Comparison of ENCODE assay signal across 9 mouse cellular contexts in genomic region chr2:164103501-164103900, GRCm38 (mm10). TPM values are rescaled to one million over a fixed set of nuclear protein-coding genes. Genes with fewer than 3 reads are reported as not detected.
DNase-seq lines count a peak whose midpoint lies in the region; ATAC-seq and TF ChIP-seq lines count a peak whose summit lies in the region.
"Had no signal": no experiment of that assay in that cellular context is flagged by ENCODE, and none has a peak within 500 bp of the region (broad histone marks: within the 10 kb centered on the region; RNA-seq: fewer than 3 reads in every experiment).

No protein-coding gene starts in this region.

- no peaks in the 10 kb centered on the region for H3K4me1 ChIP-seq in forebrain, postnatal 0 days (ENCODE audit: insufficient read depth)
- H3K4me1 ChIP-seq in forebrain, embryonic 12.5 days, result peaks cover 6% of the 10 kb centered on the region; the same call in 1 of the 2 replicates
- H3K4me1 ChIP-seq in limb, embryonic 14.5 days (ENCODE audit: control insufficient read depth, insufficient read depth, low read length), result peaks cover 20% of the 10 kb centered on the region
- H3K4me1 ChIP-seq: stomach, embryonic 15.5 days had no signal

- TF ChIP-seq CTCF in forebrain, postnatal 0 days (IDR thresholded peaks at IDR 0.05; ENCODE audit: low read depth), result peak; percentile 93

- no peak; the same call in 1 of the 2 replicates for ATAC-seq in forebrain, postnatal 0 days
- ATAC-seq in forebrain, embryonic 12.5 days (ENCODE audit: low FRiP score), result no peak
- ATAC-seq in inflammation-experienced regulatory T-cells, adult 6 months, result peak; percentile 60
- ATAC-seq in limb, embryonic 14.5 days (ENCODE audit: low FRiP score, low read depth), result peak; percentile 2; the same call in 1 of the 2 replicates

- H3K27me3 ChIP-seq in forebrain, postnatal 0 days (ENCODE audit: insufficient read depth, low read length), result no peaks in the 10 kb centered on the region
- H3K27me3 ChIP-seq in forebrain, embryonic 12.5 days, result no peaks in the 10 kb centered on the region
- H3K27me3 ChIP-seq in limb, embryonic 14.5 days (ENCODE audit: control insufficient read depth, insufficient read depth, low read length), result no peaks in the 10 kb centered on the region
- H3K27me3 ChIP-seq: stomach, embryonic 15.5 days had no signal

- H3K9ac ChIP-seq in forebrain, postnatal 0 days, result no peak overlapping the region
- no peak overlapping the region for H3K9ac ChIP-seq in forebrain, embryonic 12.5 days
- H3K9ac ChIP-seq in limb, embryonic 14.5 days (ENCODE audit: low read depth, low read length, severe bottlenecking), result no peak overlapping the region
- H3K9ac ChIP-seq: stomach, embryonic 15.5 days had no signal

- no peak for TF ChIP-seq POLR2A in limb, embryonic 14.5 days (IDR thresholded peaks at IDR 0.05; ENCODE audit: borderline replicate concordance, extremely low read depth, insufficient read depth, insufficient read length)

- no peak overlapping the region for H3K4me3 ChIP-seq in forebrain, postnatal 0 days (ENCODE audit: low read depth, low read length)
- H3K4me3 ChIP-seq in forebrain, embryonic 12.5 days (replicated peaks), result no peak overlapping the region
- H3K4me3 ChIP-seq in limb, embryonic 14.5 days (replicated peaks; ENCODE audit: low read length), result no peak overlapping the region
- H3K4me3 ChIP-seq: stomach, embryonic 15.5 days had no signal

- H3K4me2 ChIP-seq in forebrain, postnatal 0 days (ENCODE audit: low read depth), result no peak overlapping the region
- no peak overlapping the region for H3K4me2 ChIP-seq in forebrain, embryonic 12.5 days
- H3K4me2 ChIP-seq in limb, embryonic 14.5 days (replicated peaks; ENCODE audit: low read depth, low read length, severe bottlenecking), result no peak overlapping the region
- H3K4me2 ChIP-seq: stomach, embryonic 15.5 days had no signal

- H3K36me3 ChIP-seq in forebrain, postnatal 0 days (ENCODE audit: insufficient read depth), result peaks cover 49% of the 10 kb centered on the region
- peaks cover 63% of the 10 kb centered on the region for H3K36me3 ChIP-seq in forebrain, embryonic 12.5 days (replicated peaks)
- H3K36me3 ChIP-seq in limb, embryonic 14.5 days (ENCODE audit: control insufficient read depth, insufficient read depth, low read length), result peaks cover 45% of the 10 kb centered on the region

- WGBS in forebrain, postnatal 0 days, result 15% methylated on average over 4 of the region's 4 CpGs
- WGBS in forebrain, embryonic 12.5 days, result 40% methylated on average over 4 of the region's 4 CpGs
- WGBS in limb, embryonic 14.5 days, result 25% methylated on average over 4 of the region's 4 CpGs

- no peaks in the 10 kb centered on the region for H3K9me3 ChIP-seq in forebrain, postnatal 0 days (ENCODE audit: low read length)
- H3K9me3 ChIP-seq in forebrain, embryonic 12.5 days, result no peaks in the 10 kb centered on the region
- H3K9me3 ChIP-seq in limb, embryonic 14.5 days (ENCODE audit: control insufficient read depth, low read length), result no peaks in the 10 kb centered on the region
- H3K9me3 ChIP-seq: stomach, embryonic 15.5 days had no signal

- no peak overlapping the region for H3K27ac ChIP-seq in forebrain, postnatal 0 days (ENCODE audit: low read depth, low read length)
- H3K27ac ChIP-seq in forebrain, embryonic 12.5 days, result no peak overlapping the region
- no peak overlapping the region for H3K27ac ChIP-seq in limb, embryonic 14.5 days (replicated peaks; ENCODE audit: low read depth, low read length)
- H3K27ac ChIP-seq: stomach, embryonic 15.5 days had no signal

- DNase-seq in forebrain, postnatal 0 days, result peak; percentile 81
- peak; percentile 63 for DNase-seq in 416B (ENCODE audit: low read depth)
- DNase-seq in adrenal gland, adult 2 months, result peak; percentile 39
- peak; percentile 79 for DNase-seq in embryo, embryonic 10 days (ENCODE audit: low spot score)
- DNase-seq in limb, embryonic 14.5 days (ENCODE audit: low spot score), result peak; percentile 69
- peak; percentile 82 to 87 for DNase-seq in right cerebral cortex, postnatal 10 days (ENCODE audit: low spot score in 2 of 2)

RNA-seq across cellular contexts. Expression of gene Tomm34, which starts 32.5 kb away (rescaled TPM):
- total RNA-seq in forebrain, postnatal 0 days (2014; rRNA removed), result 37.2 and 42.2 TPM in 2 replicates
- 49.4 and 54.2 TPM in 2 replicates for polyA plus RNA-seq in forebrain, postnatal 0 days (2015; fragmentation: Nextera tagmentation; extraction: Ambion mirVana)
- polyA plus RNA-seq in forebrain, embryonic 12.5 days (2016; fragmentation: Nextera tagmentation; extraction: Ambion mirVana), result 50.2 TPM in 2 replicates
- total RNA-seq in adrenal gland, adult 2 months (2021), result 10 to 100 TPM; 35.1 to 59.8 TPM
- polyA plus RNA-seq in adrenal gland, adult 2 months (2012; rRNA removed), result 66.0 and 72.2 TPM in 2 replicates
- polyA plus RNA-seq in inflammation-experienced regulatory T-cells, adult 6 months (2017; shearing (Covaris generic)), result 100 to 1,000 TPM; 103 to 135 (median 128) TPM
- 39.1 and 42.9 TPM in 2 replicates for polyA plus RNA-seq in limb, embryonic 14.5 days (2012; rRNA removed)
- 50.1 and 53.5 TPM in 2 replicates for polyA plus RNA-seq in limb, embryonic 14.5 days (2014; fragmentation: Nextera tagmentation; extraction: Ambion mirVana)

RNA-seq across cellular contexts. Expression of gene Stk4, which starts 33.4 kb away (rescaled TPM):
- total RNA-seq in forebrain, postnatal 0 days (2014; rRNA removed), result 33.5 and 36.1 TPM in 2 replicates
- 17.4 and 19.3 TPM in 2 replicates for polyA plus RNA-seq in forebrain, postnatal 0 days (2015; fragmentation: Nextera tagmentation; extraction: Ambion mirVana)
- 37.3 and 42.8 TPM in 2 replicates for polyA plus RNA-seq in forebrain, embryonic 12.5 days (2016; fragmentation: Nextera tagmentation; extraction: Ambion mirVana)
- total RNA-seq in adrenal gland, adult 2 months (2021), result 10 to 100 TPM; 25.9 to 29.5 TPM
- polyA plus RNA-seq in adrenal gland, adult 2 months (2012; rRNA removed), result 5.5 and 6.4 TPM in 2 replicates
- 100 to 1,000 TPM; 167 to 200 (median 173) TPM for polyA plus RNA-seq in inflammation-experienced regulatory T-cells, adult 6 months (2017; shearing (Covaris generic))
- 16.1 and 16.8 TPM in 2 replicates for polyA plus RNA-seq in limb, embryonic 14.5 days (2012; rRNA removed)
- 23.2 and 25.5 TPM in 2 replicates for polyA plus RNA-seq in limb, embryonic 14.5 days (2014; fragmentation: Nextera tagmentation; extraction: Ambion mirVana)

Comparison
In these comparisons a context has a peak if more than half of its experiments do, and no peak if none do; other contexts are left out.
1. ATAC-seq: peak in inflammation-experienced regulatory T-cells, adult 6 months (single experiment) and limb, embryonic 14.5 days (single experiment); none in forebrain, postnatal 0 days (single experiment) and forebrain, embryonic 12.5 days (single experiment).
2. Peak in every context shown above with its lines, with median percentiles within 50 percentile points of each other: DNase-seq.